In the genomic region with DNA sequence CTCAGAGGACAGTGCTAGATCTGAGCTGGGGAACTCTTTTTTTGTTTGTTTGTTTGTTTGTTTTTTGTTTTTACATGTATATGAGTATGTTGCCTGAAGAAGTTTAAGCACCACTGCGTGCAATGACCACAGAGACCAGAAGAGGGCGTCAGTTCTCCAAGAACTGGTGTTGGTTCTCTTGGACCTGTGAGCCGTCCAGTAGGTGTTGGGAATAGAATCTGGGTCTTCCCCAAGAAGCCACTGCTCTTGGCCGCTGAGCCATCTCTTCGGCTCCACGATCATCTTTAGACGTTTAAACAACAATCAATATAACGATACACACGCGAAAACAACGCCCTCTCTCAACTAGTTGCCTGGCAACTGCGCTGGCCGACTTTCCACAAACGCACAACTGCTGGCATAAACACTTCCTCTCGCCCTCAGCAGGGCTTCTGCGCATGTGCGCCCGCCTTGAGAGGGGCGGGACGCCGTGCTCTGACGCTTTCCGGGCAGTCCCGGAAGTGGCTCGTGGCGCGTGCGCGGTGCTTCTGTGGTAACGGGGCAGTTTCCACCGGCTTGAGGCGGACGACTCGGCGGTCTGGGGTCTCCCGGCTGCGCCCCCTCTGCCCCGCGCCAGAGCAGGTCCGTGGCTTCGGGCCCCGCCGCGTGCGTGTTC, we compare ENCODE assay signal across 7 mouse cellular contexts. TPM values are rescaled to one million over a fixed set of nuclear protein-coding genes. Genes with fewer than 3 reads are reported as not detected.
DNase-seq lines count a peak whose midpoint lies in the region; ATAC-seq lines count a peak whose summit lies in the region.

Rae1 (plus strand) TSS at position 488 of the 655 bp plus-strand sequence.

- no peaks in the 10 kb centered on the region for H3K27me3 ChIP-seq in embryonic facial prominence, embryonic 11.5 days (ENCODE audit: control insufficient read depth, insufficient read depth, low read length)
- no peaks in the 10 kb centered on the region for H3K27me3 ChIP-seq in limb, embryonic 11.5 days (ENCODE audit: control insufficient read depth, insufficient read depth, low read length)
- no peaks in the 10 kb centered on the region for H3K27me3 ChIP-seq in midbrain, embryonic 14.5 days (ENCODE audit: control insufficient read depth, insufficient read depth, low read length)

- peak; percentile 91 for ATAC-seq in embryonic facial prominence, embryonic 11.5 days (replicated peaks; ENCODE audit: insufficient number of reproducible peaks, low FRiP score, low TSS enrichment, low read depth)
- ATAC-seq in limb, embryonic 11.5 days (ENCODE audit: insufficient number of reproducible peaks, low FRiP score, low TSS enrichment, low read depth): peak; percentile 90
- ATAC-seq in midbrain, embryonic 14.5 days (ENCODE audit: low FRiP score, low TSS enrichment): peak; percentile 95

- H3K9me3 ChIP-seq in embryonic facial prominence, embryonic 11.5 days (replicated peaks; ENCODE audit: control insufficient read depth, low read length): no peaks in the 10 kb centered on the region
- H3K9me3 ChIP-seq in limb, embryonic 11.5 days (ENCODE audit: control insufficient read depth, low read length): no peaks in the 10 kb centered on the region
- H3K9me3 ChIP-seq in midbrain, embryonic 14.5 days (ENCODE audit: control insufficient read depth, low read length): no peaks in the 10 kb centered on the region

- peak within 1 kb of the TSS; percentile 78 for H3K4me2 ChIP-seq in embryonic facial prominence, embryonic 11.5 days (ENCODE audit: low read depth, low read length)
- peak within 1 kb of the TSS; percentile 92 for H3K4me2 ChIP-seq in limb, embryonic 11.5 days (ENCODE audit: low read depth, severe bottlenecking)
- H3K4me2 ChIP-seq in midbrain, embryonic 14.5 days (ENCODE audit: low read length): peak within 1 kb of the TSS; percentile 90

- H3K9ac ChIP-seq in embryonic facial prominence, embryonic 11.5 days (replicated peaks; ENCODE audit: low read length): peak within 1 kb of the TSS; percentile 90
- H3K9ac ChIP-seq in limb, embryonic 11.5 days (ENCODE audit: low read length): peak within 1 kb of the TSS; percentile 93
- peak within 1 kb of the TSS; percentile 88 for H3K9ac ChIP-seq in midbrain, embryonic 14.5 days (replicated peaks; ENCODE audit: low read length)

- H3K4me1 ChIP-seq in embryonic facial prominence, embryonic 11.5 days (ENCODE audit: control insufficient read depth, insufficient read depth, low read length): peaks cover 5% of the 10 kb centered on the region; the same call in 1 of the 2 replicates
- peaks cover 11% of the 10 kb centered on the region for H3K4me1 ChIP-seq in limb, embryonic 11.5 days (ENCODE audit: control insufficient read depth, insufficient read depth, low read length)
- H3K4me1 ChIP-seq in midbrain, embryonic 14.5 days (ENCODE audit: control insufficient read depth, insufficient read depth, low read length): peaks cover 11% of the 10 kb centered on the region; the same call in 1 of the 2 replicates

- DNase-seq in adrenal gland, postnatal 14 days: peak; percentile 100
- peak; percentile 99 for DNase-seq in embryonic facial prominence, embryonic 11.5 days (ENCODE audit: low spot score)
- peak; percentile 100 for DNase-seq in heart, adult 11 months
- peak; percentile 99 for DNase-seq in kidney, adult 18-20 months
- DNase-seq in limb, embryonic 11.5 days (ENCODE audit: low spot score): peak; percentile 100
- DNase-seq in midbrain, embryonic 14.5 days: peak; percentile 100
- peak; percentile 97 to 99 for DNase-seq in spleen, adult 18-20 months

- peak within 1 kb of the TSS; percentile 66 for H3K27ac ChIP-seq in embryonic facial prominence, embryonic 11.5 days (replicated peaks; ENCODE audit: low read depth, low read length)
- peak within 1 kb of the TSS; percentile 79 for H3K27ac ChIP-seq in limb, embryonic 11.5 days (replicated peaks; ENCODE audit: low read depth, low read length)
- H3K27ac ChIP-seq in midbrain, embryonic 14.5 days (replicated peaks; ENCODE audit: low read depth, low read length): peak within 1 kb of the TSS; percentile 80

- peaks cover 3% of the 10 kb centered on the region for H3K36me3 ChIP-seq in embryonic facial prominence, embryonic 11.5 days (replicated peaks; ENCODE audit: control insufficient read depth, insufficient read depth, low read depth, low read length)
- peaks cover 15% of the 10 kb centered on the region for H3K36me3 ChIP-seq in limb, embryonic 11.5 days (ENCODE audit: control insufficient read depth, insufficient read depth, low read length)
- H3K36me3 ChIP-seq in midbrain, embryonic 14.5 days (ENCODE audit: control insufficient read depth, insufficient read depth, low read length): peaks cover 22% of the 10 kb centered on the region

- WGBS in embryonic facial prominence, embryonic 11.5 days: under 1% methylated on average over 45 of the region's 45 CpGs
- under 1% methylated on average over 45 of the region's 45 CpGs for WGBS in limb, embryonic 11.5 days
- WGBS in midbrain, embryonic 14.5 days: under 1% methylated on average over 39 of the region's 45 CpGs

- H3K4me3 ChIP-seq in embryonic facial prominence, embryonic 11.5 days (ENCODE audit: low read depth, low read length): peak within 1 kb of the TSS; percentile 94
- peak within 1 kb of the TSS; percentile 98 for H3K4me3 ChIP-seq in limb, embryonic 11.5 days (ENCODE audit: low read depth, low read length)
- H3K4me3 ChIP-seq in midbrain, embryonic 14.5 days (replicated peaks; ENCODE audit: low read depth, low read length): peak within 1 kb of the TSS; percentile 97

RNA-seq across cellular contexts. Expression of gene Rae1, which starts in this region (rescaled TPM):
- 55.3 and 65.0 TPM in 2 replicates for total RNA-seq in adrenal gland, postnatal 14 days (2021)
- polyA plus RNA-seq in embryonic facial prominence, embryonic 11.5 days (2014; fragmentation: Nextera tagmentation; extraction: Ambion mirVana): 155 and 158 TPM in 2 replicates
- polyA plus RNA-seq in limb, embryonic 11.5 days (2014; fragmentation: Nextera tagmentation; extraction: Ambion mirVana): 172 and 174 TPM in 2 replicates
- polyA plus RNA-seq in midbrain, embryonic 14.5 days (2014; fragmentation: Nextera tagmentation; extraction: Ambion mirVana): 115 and 127 TPM in 2 replicates

Comparison
In these comparisons a context has a peak if more than half of its experiments do, and no peak if none do; other contexts are left out.
1. Peak in every context shown above with its lines: DNase-seq, ATAC-seq, H3K4me3 ChIP-seq and H3K27ac ChIP-seq.